Mouse (Mus musculus): Measurements from ENCODE around the gene Klhl40. TPM values are rescaled to one million over a fixed set of nuclear protein-coding genes. Genes with fewer than 3 reads are reported as not detected.

Gene Klhl40
- total RNA-seq, 1 experiment: 0.62 TPM

DNA sequence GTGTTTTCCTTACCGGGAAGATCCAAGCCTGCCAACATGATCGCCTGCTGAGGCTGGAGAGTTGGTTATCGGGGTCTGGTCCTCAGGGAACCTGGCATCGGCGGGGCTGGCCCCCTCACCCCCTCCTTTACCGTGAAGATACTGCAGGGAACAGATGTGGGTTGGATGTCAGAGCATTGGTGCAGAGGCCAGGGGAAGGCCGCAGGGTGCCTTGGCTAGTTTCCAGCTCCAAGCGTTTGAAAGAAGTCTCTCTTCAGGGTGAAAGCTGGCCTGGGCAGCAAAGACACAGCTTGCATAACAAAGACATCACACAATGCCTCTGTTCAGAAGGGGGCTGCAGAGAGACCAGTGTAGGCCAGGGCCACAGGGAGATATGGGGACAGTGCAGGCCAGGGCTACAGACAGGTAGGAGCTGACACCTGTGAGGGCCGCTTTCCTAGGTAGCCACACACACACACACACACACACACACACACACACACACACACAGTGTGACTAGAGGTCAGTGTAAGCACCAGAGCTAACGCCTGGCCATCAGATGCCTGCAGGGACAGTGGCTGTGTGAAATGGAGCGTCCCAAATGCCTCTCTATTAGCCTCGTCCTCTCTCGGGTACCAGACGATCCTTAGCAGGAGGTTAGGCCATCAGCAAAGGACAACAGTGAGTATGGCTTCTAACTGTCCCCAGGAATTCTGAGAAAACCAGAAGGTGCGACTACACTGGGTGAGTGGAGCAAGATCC, 32.8 kb downstream of the Klhl40 start:
- no peak overlapping the region for H3K9ac ChIP-seq (ENCODE audit: insufficient read depth, low read depth, low read length, poor library complexity, severe bottlenecking)
- TF ChIP-seq ZNF384 (IDR thresholded peaks at IDR 0.05; ENCODE audit: low read depth, low read length) (no peak), MAFK (IDR thresholded peaks at IDR 0.05; ENCODE audit: insufficient read depth, low read depth, low read length) (no peak), CHD2 (IDR thresholded peaks at IDR 0.05; ENCODE audit: low read depth, low read length) (no peak), ZC3H11A (IDR thresholded peaks at IDR 0.05; ENCODE audit: borderline replicate concordance, low read depth, low read length) (no peak), HCFC1 (IDR thresholded peaks at IDR 0.05; ENCODE audit: borderline replicate concordance, insufficient read depth, low read length) (no peak)
- in situ Hi-C loops (cut with MboI; ENCODE audit: low sequenced_read_pairs in 2 of 2, unreplicated experiment in 2 of 2): no loop called here

DNA sequence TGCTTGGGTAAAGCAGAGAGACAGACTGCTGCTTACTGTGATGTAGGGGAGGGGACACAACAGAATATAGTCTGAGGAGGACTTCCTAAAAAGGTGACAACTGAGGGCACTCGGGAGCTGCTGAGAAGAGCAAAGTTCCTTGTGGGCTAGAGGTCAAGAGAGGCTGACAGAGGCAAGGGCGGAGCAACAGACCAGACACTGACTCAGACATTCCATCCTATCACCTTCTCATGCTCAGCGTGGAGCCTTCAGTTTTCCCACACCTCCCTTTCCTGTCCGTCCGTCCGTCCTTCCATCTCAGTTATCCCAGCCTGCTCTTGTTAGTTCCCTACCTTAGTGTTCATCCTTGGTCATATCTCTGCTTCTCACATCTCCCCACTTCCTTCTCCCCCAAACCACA, 37.8 kb downstream of the Klhl40 start:
- in situ Hi-C loops (cut with MboI; ENCODE audit: low sequenced_read_pairs in 2 of 2, unreplicated experiment in 2 of 2): no loop called here
- Histone ChIP-seq H3K4me3 (ENCODE audit: insufficient read depth in 1 of 2, low read depth in 1 of 2, low read length in 2 of 2, poor library complexity in 1 of 2, severe bottlenecking in 1 of 2) (no peak overlapping the region), H3K9me3 (ENCODE audit: control insufficient read depth, insufficient read depth, low read depth, low read length) (no peaks in the 10 kb centered on the region), H3K27ac (ENCODE audit: insufficient read depth, low read depth, low read length, poor library complexity, severe bottlenecking) (no peak overlapping the region), H3K9ac (ENCODE audit: insufficient read depth, low read depth, low read length, poor library complexity, severe bottlenecking) (no peak overlapping the region), H3K4me1 (ENCODE audit: control insufficient read depth in 2 of 2, insufficient read depth in 2 of 2, low read length in 2 of 2, poor library complexity in 1 of 2) (peaks cover 0 to 2% of the 10 kb centered on the region in 2 experiments; a peak in 1 of 4 replicates), H3K36me3 (ENCODE audit: control insufficient read depth, insufficient read depth, low read length, poor library complexity, severe bottlenecking) (no peaks in the 10 kb centered on the region)
- DNase-seq (ENCODE audit: low read depth, low spot score): no peak
- TF ChIP-seq CHD2 (IDR thresholded peaks at IDR 0.05; ENCODE audit: low read depth, low read length) (no peak), HCFC1 (IDR thresholded peaks at IDR 0.05; ENCODE audit: borderline replicate concordance, insufficient read depth, low read length) (no peak), MAFK (IDR thresholded peaks at IDR 0.05; ENCODE audit: insufficient read depth, low read depth, low read length) (no peak), ZNF384 (IDR thresholded peaks at IDR 0.05; ENCODE audit: low read depth, low read length) (no peak), ZC3H11A (IDR thresholded peaks at IDR 0.05; ENCODE audit: borderline replicate concordance, low read depth, low read length) (no peak)

More for the DNA sequence above, 32.8 kb downstream of the Klhl40 start:
- no peak for DNase-seq (ENCODE audit: low read depth, low spot score)
- no peaks in the 10 kb centered on the region for H3K36me3 ChIP-seq (ENCODE audit: control insufficient read depth, insufficient read depth, low read length, poor library complexity, severe bottlenecking)
- H3K27ac ChIP-seq (ENCODE audit: insufficient read depth, low read depth, low read length, poor library complexity, severe bottlenecking): no peak overlapping the region
- no peaks in the 10 kb centered on the region for H3K9me3 ChIP-seq (ENCODE audit: control insufficient read depth, insufficient read depth, low read depth, low read length)
- no peaks in the 10 kb centered on the region for H3K4me1 ChIP-seq (ENCODE audit: control insufficient read depth in 2 of 2, insufficient read depth in 2 of 2, low read length in 2 of 2, poor library complexity in 1 of 2)
- H3K4me3 ChIP-seq (ENCODE audit: insufficient read depth in 1 of 2, low read depth in 1 of 2, low read length in 2 of 2, poor library complexity in 1 of 2, severe bottlenecking in 1 of 2): no peak overlapping the region

DNA sequence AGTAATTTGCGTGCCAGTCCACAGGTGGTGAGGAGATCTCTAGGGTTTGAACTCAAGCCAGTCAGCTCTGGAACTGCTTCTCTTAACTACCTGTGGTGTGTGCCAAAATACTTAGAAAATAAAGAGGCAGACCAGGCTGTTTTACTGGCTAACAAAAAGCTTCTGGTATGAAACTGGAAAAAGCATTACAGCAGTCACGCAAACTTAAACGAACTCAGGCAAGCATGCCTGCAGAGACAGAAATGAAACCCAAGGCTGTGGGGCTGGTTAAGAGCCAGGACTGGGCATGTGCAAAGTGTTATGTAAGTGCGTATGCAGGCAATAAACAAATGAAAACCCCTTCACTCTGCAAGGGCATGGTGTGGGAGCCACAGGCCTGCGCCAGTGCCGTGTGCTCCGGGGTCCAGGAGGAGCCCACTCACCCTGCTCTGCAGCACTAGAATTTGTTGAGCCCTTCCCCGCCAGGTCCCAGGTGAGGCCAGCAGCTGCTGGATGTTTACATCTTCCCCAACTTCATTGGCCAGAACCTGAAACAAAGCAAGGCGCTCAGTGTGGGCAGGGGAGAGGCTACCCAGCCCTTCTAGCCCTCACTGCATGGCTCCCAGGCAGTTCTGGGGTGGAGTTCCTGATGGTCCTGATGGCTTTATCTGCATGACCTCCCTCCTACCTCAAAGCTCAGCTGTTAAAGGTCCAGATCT, 41.8 kb downstream of the Klhl40 start:
- TF ChIP-seq MAFK (IDR thresholded peaks at IDR 0.05; ENCODE audit: insufficient read depth, low read depth, low read length): no peak
- no peak for TF ChIP-seq CHD2 (IDR thresholded peaks at IDR 0.05; ENCODE audit: low read depth, low read length)
- no peak for TF ChIP-seq ZNF384 (IDR thresholded peaks at IDR 0.05; ENCODE audit: low read depth, low read length)
- TF ChIP-seq ZC3H11A (IDR thresholded peaks at IDR 0.05; ENCODE audit: borderline replicate concordance, low read depth, low read length): no peak
- no peak for TF ChIP-seq HCFC1 (IDR thresholded peaks at IDR 0.05; ENCODE audit: borderline replicate concordance, insufficient read depth, low read length)
- DNase-seq (ENCODE audit: low read depth, low spot score): no peak
- Histone ChIP-seq H3K36me3 (ENCODE audit: control insufficient read depth, insufficient read depth, low read length, poor library complexity, severe bottlenecking) (no peaks in the 10 kb centered on the region), H3K27ac (ENCODE audit: insufficient read depth, low read depth, low read length, poor library complexity, severe bottlenecking) (no peak overlapping the region), H3K9me3 (ENCODE audit: control insufficient read depth, insufficient read depth, low read depth, low read length) (no peaks in the 10 kb centered on the region), H3K9ac (ENCODE audit: insufficient read depth, low read depth, low read length, poor library complexity, severe bottlenecking) (no peak overlapping the region), H3K4me1 (ENCODE audit: control insufficient read depth in 2 of 2, insufficient read depth in 2 of 2, low read length in 2 of 2, poor library complexity in 1 of 2) (peaks cover 0 to 2% of the 10 kb centered on the region in 2 experiments; a peak in 1 of 4 replicates), H3K4me3 (ENCODE audit: insufficient read depth in 1 of 2, low read depth in 1 of 2, low read length in 2 of 2, poor library complexity in 1 of 2, severe bottlenecking in 1 of 2) (no peak overlapping the region)
- in situ Hi-C loops (cut with MboI; ENCODE audit: low sequenced_read_pairs in 2 of 2, unreplicated experiment in 2 of 2): no loop called here

DNA sequence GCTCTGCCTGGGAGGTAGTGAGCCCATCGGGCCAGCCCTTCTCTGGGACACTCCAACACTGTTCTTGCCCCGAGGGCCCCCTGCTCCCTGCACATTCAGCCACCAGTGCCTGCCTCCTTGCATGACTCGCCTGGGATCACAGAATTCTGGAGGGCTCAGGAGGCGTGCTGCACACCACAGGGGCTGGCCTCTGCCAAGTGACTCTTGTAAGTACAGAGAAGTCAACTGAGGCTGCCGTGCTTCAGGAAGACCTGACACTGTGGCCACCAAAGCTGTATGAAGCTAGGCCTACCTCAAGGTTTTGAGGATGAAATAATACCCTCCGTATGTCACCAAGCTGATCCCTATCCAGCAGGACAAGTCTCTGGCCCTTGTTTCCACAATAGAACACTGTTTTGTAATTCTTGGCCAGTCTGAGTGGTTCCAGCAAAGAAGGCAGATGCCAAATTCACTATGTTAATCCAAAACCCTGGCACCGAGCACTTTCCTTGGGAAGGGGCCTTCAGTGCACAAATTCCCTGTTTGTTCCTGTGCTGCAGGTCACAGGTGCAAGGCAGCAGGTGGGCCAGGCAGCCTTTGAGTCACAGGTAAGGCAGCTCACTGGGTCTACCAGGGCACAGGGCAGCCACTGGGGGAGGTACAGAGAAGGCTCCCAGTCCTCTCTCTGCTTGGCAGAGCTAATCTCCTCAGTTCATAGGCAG, 42.5 kb downstream of the Klhl40 start:
- no peak overlapping the region for H3K9ac ChIP-seq (ENCODE audit: insufficient read depth, low read depth, low read length, poor library complexity, severe bottlenecking)
- no peaks in the 10 kb centered on the region for H3K9me3 ChIP-seq (ENCODE audit: control insufficient read depth, insufficient read depth, low read depth, low read length)
- TF ChIP-seq MAFK (IDR thresholded peaks at IDR 0.05; ENCODE audit: insufficient read depth, low read depth, low read length): no peak
- TF ChIP-seq ZC3H11A (IDR thresholded peaks at IDR 0.05; ENCODE audit: borderline replicate concordance, low read depth, low read length): no peak
- TF ChIP-seq HCFC1 (IDR thresholded peaks at IDR 0.05; ENCODE audit: borderline replicate concordance, insufficient read depth, low read length): no peak
- TF ChIP-seq CHD2 (IDR thresholded peaks at IDR 0.05; ENCODE audit: low read depth, low read length): no peak
- TF ChIP-seq ZNF384 (IDR thresholded peaks at IDR 0.05; ENCODE audit: low read depth, low read length): no peak
- no peak overlapping the region for H3K27ac ChIP-seq (ENCODE audit: insufficient read depth, low read depth, low read length, poor library complexity, severe bottlenecking)
- H3K4me1 ChIP-seq (ENCODE audit: control insufficient read depth in 2 of 2, insufficient read depth in 2 of 2, low read length in 2 of 2, poor library complexity in 1 of 2): peaks cover 0 to 2% of the 10 kb centered on the region in 2 experiments; a peak in 1 of 4 replicates
- in situ Hi-C loops (cut with MboI; ENCODE audit: low sequenced_read_pairs in 2 of 2, unreplicated experiment in 2 of 2): no loop called here
- H3K4me3 ChIP-seq (ENCODE audit: insufficient read depth in 1 of 2, low read depth in 1 of 2, low read length in 2 of 2, poor library complexity in 1 of 2, severe bottlenecking in 1 of 2): no peak overlapping the region
- DNase-seq (ENCODE audit: low read depth, low spot score): no peak
- H3K36me3 ChIP-seq (ENCODE audit: control insufficient read depth, insufficient read depth, low read length, poor library complexity, severe bottlenecking): no peaks in the 10 kb centered on the region

All from ES-E14 (cell line).